Mouse (Mus musculus): ENCODE results near the gene Iqck.

Gene Iqck

GRCm38 (mm10) chr7:118911571-118911970 is 56.0 kb downstream of the Iqck start:
- no peak for DNase-seq (ENCODE audit: extremely low spot score)

GRCm38 (mm10) chr7:118912049-118912490 is 56.5 kb downstream of the Iqck start:
- DNase-seq (ENCODE audit: extremely low spot score): peak; percentile 32

- no peak for DNase-seq (ENCODE audit: extremely low spot score)
Measured at GRCm38 (mm10) chr7:118914561-118915165, 59.1 kb downstream of the Iqck start.

- peak; percentile 34 for DNase-seq (ENCODE audit: extremely low spot score)
Measured at GRCm38 (mm10) chr7:118919261-118920006, 63.9 kb downstream of the Iqck start.

- no peak for DNase-seq (ENCODE audit: extremely low spot score)
Measured at GRCm38 (mm10) chr7:118922441-118923202, 67.1 kb downstream of the Iqck start.

- DNase-seq (ENCODE audit: extremely low spot score): no peak
Measured at GRCm38 (mm10) chr7:118925547-118925946, 70.0 kb downstream of the Iqck start.

- no peak for DNase-seq (ENCODE audit: extremely low spot score)
Measured at GRCm38 (mm10) chr7:118926516-118927260, 71.1 kb downstream of the Iqck start.

GRCm38 (mm10) chr7:118927279-118927678 is 71.7 kb downstream of the Iqck start:
- DNase-seq (ENCODE audit: extremely low spot score): no peak

- DNase-seq (ENCODE audit: extremely low spot score): no peak
Measured at GRCm38 (mm10) chr7:118928316-118928715, 72.8 kb downstream of the Iqck start.

- no peak for DNase-seq (ENCODE audit: extremely low spot score)
Measured at GRCm38 (mm10) chr7:118928916-118929315, 73.4 kb downstream of the Iqck start.

- DNase-seq (ENCODE audit: extremely low spot score): no peak
Measured at GRCm38 (mm10) chr7:118929601-118930311, 74.2 kb downstream of the Iqck start.

GRCm38 (mm10) chr7:118931502-118932395 is 76.2 kb downstream of the Iqck start:
- no peak for DNase-seq (ENCODE audit: extremely low spot score)

GRCm38 (mm10) chr7:118935306-118935705 is 79.8 kb downstream of the Iqck start:
- no peak for DNase-seq (ENCODE audit: extremely low spot score)

- DNase-seq (ENCODE audit: extremely low spot score): no peak
Measured at GRCm38 (mm10) chr7:118936844-118937243, 81.3 kb downstream of the Iqck start.

GRCm38 (mm10) chr7:118937469-118938387 is 82.2 kb downstream of the Iqck start:
- no peak for DNase-seq (ENCODE audit: extremely low spot score)

- no peak for DNase-seq (ENCODE audit: extremely low spot score)
Measured at GRCm38 (mm10) chr7:118942297-118942696, 86.7 kb downstream of the Iqck start.

- DNase-seq (ENCODE audit: extremely low spot score): no peak
Measured at GRCm38 (mm10) chr7:118943170-118943569, 87.6 kb downstream of the Iqck start.

- DNase-seq (ENCODE audit: extremely low spot score): no peak
Measured at GRCm38 (mm10) chr7:118944884-118945283, 89.3 kb downstream of the Iqck start.

- DNase-seq (ENCODE audit: extremely low spot score): no peak
Measured at GRCm38 (mm10) chr7:118947241-118947640, 91.7 kb downstream of the Iqck start.
